Mouse (Mus musculus) embryonic facial prominence, embryonic 15.5 days (tissue): ENCODE results near the gene Ceacam5. TPM values are rescaled to one million over a fixed set of nuclear protein-coding genes. Genes with fewer than 3 reads are reported as not detected.

ENCODE experiments used
- ATAC-seq: fragments of 200-750 bp; cut with Nextera tagmentation; 2 replicates; pipeline ENCODE4 v1.8.0; 2017; ENCODE audit warnings: low read depth, moderate TSS enrichment; ENCODE audit not compliant: insufficient number of reproducible peaks, low FRiP score, low TSS enrichment
- H3K27ac ChIP-seq: fragments of 300-500 bp; sonication (generic); replicated peaks from 2 replicates; pipeline ENCODE4 v1.5.1; 2015; ENCODE audit warnings: mild to moderate bottlenecking, inconsistent platforms
- H3K27me3 ChIP-seq: fragments of 300-500 bp; sonication (generic); 2 replicates; pipeline ENCODE4 v1.6.1; 2015; ENCODE audit warnings: inconsistent platforms
- H3K36me3 ChIP-seq: fragments of 300-500 bp; sonication (generic); 2 replicates; pipeline ENCODE4 v1.6.1; 2015; ENCODE audit warnings: mild to moderate bottlenecking, inconsistent platforms
- H3K4me1 ChIP-seq: fragments of 300-500 bp; sonication (generic); 2 replicates; pipeline ENCODE4 v1.6.1; 2015; ENCODE audit warnings: inconsistent platforms
- H3K4me2 ChIP-seq: fragments of 300-500 bp; sonication (generic); replicated peaks from 2 replicates; pipeline ENCODE4 v1.6.1; 2015; ENCODE audit warnings: mild to moderate bottlenecking, inconsistent platforms
- H3K4me3 ChIP-seq: fragments of 300-500 bp; sonication (generic); replicated peaks from 2 replicates; pipeline ENCODE4 v1.5.1; 2015; ENCODE audit warnings: mild to moderate bottlenecking, inconsistent platforms
- H3K9ac ChIP-seq: fragments of 300-500 bp; sonication (generic); 2 replicates; pipeline ENCODE4 v1.6.1; 2015; ENCODE audit warnings: inconsistent platforms
- H3K9me3 ChIP-seq: fragments of 300-500 bp; sonication (generic); replicated peaks from 2 replicates; pipeline ENCODE4 v1.6.1; 2016; ENCODE audit warnings: inconsistent platforms
- WGBS: fragments of 180-500 bp; shearing (Covaris S2); methylation state at CpG from one replicate; pipeline ENCODE4 v1.1.7; 2015; 5-methylcytosine and 5-hydroxymethylcytosine counted together
- polyA plus RNA-seq: library from polyadenylated mRNA; unstranded; fragments of >200 nt; fragmentation: Nextera tagmentation; extraction: Ambion mirVana; gene quantifications from 2 replicates; pipeline ENCODE4 v1.2.1, GENCODE M21; 2015

Gene Ceacam5
- polyA plus RNA-seq: not detected in 2 replicates

- Histone ChIP-seq H3K4me3 (no peak within 1 kb of the TSS), H3K4me2 (no peak within 1 kb of the TSS), H3K4me1 (no peaks in the 10 kb centered on the region), H3K27me3 (no peaks in the 10 kb centered on the region), H3K9ac (no peak within 1 kb of the TSS), H3K9me3 (peaks cover 4% of the 10 kb centered on the region; the same call in 1 of the 2 replicates), H3K36me3 (no peaks in the 10 kb centered on the region), H3K27ac (no peak within 1 kb of the TSS)
- WGBS: 55% methylated on average over 1 of the region's 1 CpGs
- no peak for ATAC-seq
These were observed at the start of gene Ceacam5 for GRCm38 (mm10) chr7:17712938-17713337. TSS of gene Ceacam5 (plus strand) at chr7:17713238.

Other genes with a start within 250 kb of the Ceacam5 start
- gene Ceacam14, start 99.4 kb downstream of the Ceacam5 start, polyA plus RNA-seq: not detected in 2 replicates
- gene Gm5155, start 158.5 kb downstream of the Ceacam5 start, polyA plus RNA-seq: not detected in 2 replicates